Mouse (Mus musculus) mouse embryonic stem cell (cell line): Measurements from ENCODE around the gene Ptprg.

ENCODE experiments used
- in situ Hi-C, 2 experiments: fragments of 300-500 bp; cut with MboI; formaldehyde crosslinking; loops; 1 replicate in 1 of 2; 3 replicates in 1 of 2; pipeline ENCODE4 v1.14.3; 2019 to 2020; ENCODE audit warnings: low sequenced_read_pairs in 2 of 2, low pct_unique_long_range_greater_than_20kb in 1 of 2, mixed read lengths in 1 of 2; ENCODE audit not compliant: unreplicated experiment in 1 of 2

Ptprg gene

GRCm38 (mm10) chr14:12105156-12105430, 551.8 kb downstream of the Ptprg start:
- in situ Hi-C loops: loop anchor here in 1 of 2 experiments (25.0 kb wide), 1 partner anchor 543 kb away; the partner anchor contains the start of gene Ptprg

- in situ Hi-C loops: loop anchor here in 1 of 2 experiments (25.0 kb wide), 1 partner anchor 543 kb away; the partner anchor contains the start of gene Ptprg
Observed at GRCm38 (mm10) chr14:12105593-12105992, 552.3 kb downstream of the Ptprg start.

- in situ Hi-C loops: loop anchor here in 1 of 2 experiments (25.0 kb wide), 1 partner anchor 545 kb away; the partner anchor contains the start of gene Ptprg
Observed at GRCm38 (mm10) chr14:12107459-12107858, 554.1 kb downstream of the Ptprg start.

- in situ Hi-C loops: loop anchor here in 1 of 2 experiments (25.0 kb wide), 1 partner anchor 546 kb away; the partner anchor contains the start of gene Ptprg
Observed at GRCm38 (mm10) chr14:12107991-12108390, 554.7 kb downstream of the Ptprg start.

GRCm38 (mm10) chr14:12112548-12113011, 559.2 kb downstream of the Ptprg start:
- in situ Hi-C loops: loop anchor here in 1 of 2 experiments (10.0 to 25.0 kb wide), 2 partner anchors 148 to 550 kb away; partner anchors contain the start of gene Ptprg

- in situ Hi-C loops: loop anchor here in 1 of 2 experiments (10.0 to 25.0 kb wide), 2 partner anchors 149 to 551 kb away; partner anchors contain the start of gene Ptprg
Observed at GRCm38 (mm10) chr14:12113326-12113725, 560.0 kb downstream of the Ptprg start.

GRCm38 (mm10) chr14:12114016-12114415, 560.7 kb downstream of the Ptprg start:
- in situ Hi-C loops: loop anchor here in 1 of 2 experiments (10.0 to 25.0 kb wide), 2 partner anchors 149 to 552 kb away; partner anchors contain the start of gene Ptprg

GRCm38 (mm10) chr14:12119260-12119659, 565.9 kb downstream of the Ptprg start:
- in situ Hi-C loops: loop anchor here in 1 of 2 experiments (10.0 to 25.0 kb wide), 2 partner anchors 154 to 557 kb away; partner anchors contain the start of gene Ptprg

- in situ Hi-C loops: loop anchor here in 1 of 2 experiments (25.0 kb wide), 1 partner anchor 560 kb away; the partner anchor contains the start of gene Ptprg
Observed at GRCm38 (mm10) chr14:12121906-12122305, 568.6 kb downstream of the Ptprg start.

- in situ Hi-C loops: loop anchor here (25.0 kb wide), 1 partner anchor 562 kb away; the partner anchor contains the start of gene Ptprg (in 2 of the 2)
Observed at GRCm38 (mm10) chr14:12124682-12125081, 571.4 kb downstream of the Ptprg start.

GRCm38 (mm10) chr14:12127951-12128350, 574.6 kb downstream of the Ptprg start:
- in situ Hi-C loops: loop anchor here in 1 of 2 experiments (25.0 kb wide), 1 partner anchor 566 kb away; the partner anchor contains the start of gene Ptprg

- in situ Hi-C loops: loop anchor here in 1 of 2 experiments (25.0 kb wide), 1 partner anchor 570 kb away; the partner anchor contains the start of gene Ptprg
Observed at GRCm38 (mm10) chr14:12132046-12132615, 578.8 kb downstream of the Ptprg start.

GRCm38 (mm10) chr14:12133163-12133562, 579.8 kb downstream of the Ptprg start:
- in situ Hi-C loops: loop anchor here in 1 of 2 experiments (25.0 kb wide), 1 partner anchor 571 kb away; the partner anchor contains the start of gene Ptprg

GRCm38 (mm10) chr14:12134504-12134903, 581.2 kb downstream of the Ptprg start:
- in situ Hi-C loops: loop anchor here in 1 of 2 experiments (25.0 kb wide), 1 partner anchor 572 kb away; the partner anchor contains the start of gene Ptprg

GRCm38 (mm10) chr14:12136536-12136935, 583.2 kb downstream of the Ptprg start:
- in situ Hi-C loops: loop anchor here (5.0 to 25.0 kb wide), 2 partner anchors 104 to 574 kb away; partner anchors contain the start of gene Ptprg (in 1 of the 2)

- in situ Hi-C loops: loop anchor here (5.0 to 25.0 kb wide), 2 partner anchors 108 to 578 kb away; partner anchors contain the start of gene Ptprg (in 1 of the 2)
Observed at GRCm38 (mm10) chr14:12139643-12140481, 586.5 kb downstream of the Ptprg start.

GRCm38 (mm10) chr14:12143941-12144485, 590.7 kb downstream of the Ptprg start:
- in situ Hi-C loops: loop anchor here in 1 of 2 experiments (25.0 kb wide), 1 partner anchor 582 kb away; the partner anchor contains the start of gene Ptprg

GRCm38 (mm10) chr14:12145919-12146318, 592.6 kb downstream of the Ptprg start:
- in situ Hi-C loops: loop anchor here in 1 of 2 experiments (25.0 kb wide), 1 partner anchor 584 kb away; the partner anchor contains the start of gene Ptprg
